Mouse (Mus musculus) cerebellum, postnatal 36 days (tissue): ENCODE data around the gene 3110040N11Rik.

Experiments used
- DNase-seq, 2 experiments: peaks; one replicate each; pipeline ENCODE4 v3.0.0; 2021 to 2022; ENCODE audit warnings: mixed read lengths in 2 of 2

Gene 3110040N11Rik

DNA sequence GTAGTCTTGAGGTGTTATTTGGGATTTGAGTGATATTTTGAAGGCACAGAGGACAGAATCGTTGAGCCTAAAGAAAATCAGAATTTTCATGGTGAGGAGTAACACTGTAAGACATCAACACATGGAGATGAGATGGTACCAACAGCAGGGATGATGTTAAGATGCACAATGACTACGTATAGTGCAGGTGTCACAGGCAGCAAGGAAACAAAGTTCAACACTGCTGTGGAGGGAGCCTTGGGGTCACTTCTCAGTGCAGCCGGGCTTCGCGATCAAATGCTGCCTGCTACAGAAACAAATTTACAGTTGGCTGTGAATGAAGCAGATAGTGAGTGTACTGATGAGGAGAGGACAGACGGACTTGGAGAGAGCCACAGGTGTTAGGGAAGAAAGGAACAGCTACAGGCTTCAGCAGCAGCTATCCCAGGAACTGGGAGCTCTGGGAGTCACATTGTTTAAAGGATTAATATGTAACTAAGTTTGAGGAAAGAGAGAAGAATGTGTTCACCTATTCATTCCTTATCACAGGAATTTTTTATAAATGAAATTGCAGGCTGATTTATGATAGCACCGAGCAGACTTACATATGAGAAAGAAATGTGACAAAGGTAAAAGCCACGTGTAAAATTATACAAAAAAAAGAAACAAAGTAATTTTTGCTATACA, 50.4 kb downstream of the 3110040N11Rik start:
- no peak for DNase-seq

- DNase-seq: no peak
These were observed 53.8 kb downstream of the 3110040N11Rik start for GRCm38 (mm10) chr7:81735300-81736048.

GRCm38 (mm10) chr7:81732183-81733089, 56.8 kb downstream of the 3110040N11Rik start:
- DNase-seq: no peak
